Mouse (Mus musculus) brown adipose tissue, adult 24 weeks (tissue): ENCODE data around the gene Slc1a4. TPM values are rescaled to one million over a fixed set of nuclear protein-coding genes. Genes with fewer than 3 reads are reported as not detected.

Experiments
- H3K27ac ChIP-seq: fragments of 200-500 bp; replicated peaks from 2 replicates; pipeline ENCODE4 v1.5.1; 2012; ENCODE audit warnings: low read depth, mild to moderate bottlenecking, low read length
- H3K4me1 ChIP-seq: fragments of 200-500 bp; 2 replicates; pipeline ENCODE4 v1.6.1; 2012; ENCODE audit warnings: low read length, mixed read lengths; ENCODE audit not compliant: control insufficient read depth, insufficient read depth, insufficient read length
- H3K4me3 ChIP-seq: fragments of 200-500 bp; 2 replicates; pipeline ENCODE4 v1.5.1; 2012; ENCODE audit warnings: low read depth, mild to moderate bottlenecking, low read length, moderate library complexity; ENCODE audit not compliant: insufficient read depth
- polyA plus RNA-seq: library from polyadenylated mRNA; stranded (reverse); fragments of >200 nt; gene quantifications from 2 replicates; pipeline ENCODE4 v1.2.4, GENCODE M21; 2012; ENCODE audit not compliant: missing spikeins, insufficient read depth, insufficient read length

The Slc1a4 gene
- polyA plus RNA-seq, 1 experiment, result 0.63 TPM

DNA sequence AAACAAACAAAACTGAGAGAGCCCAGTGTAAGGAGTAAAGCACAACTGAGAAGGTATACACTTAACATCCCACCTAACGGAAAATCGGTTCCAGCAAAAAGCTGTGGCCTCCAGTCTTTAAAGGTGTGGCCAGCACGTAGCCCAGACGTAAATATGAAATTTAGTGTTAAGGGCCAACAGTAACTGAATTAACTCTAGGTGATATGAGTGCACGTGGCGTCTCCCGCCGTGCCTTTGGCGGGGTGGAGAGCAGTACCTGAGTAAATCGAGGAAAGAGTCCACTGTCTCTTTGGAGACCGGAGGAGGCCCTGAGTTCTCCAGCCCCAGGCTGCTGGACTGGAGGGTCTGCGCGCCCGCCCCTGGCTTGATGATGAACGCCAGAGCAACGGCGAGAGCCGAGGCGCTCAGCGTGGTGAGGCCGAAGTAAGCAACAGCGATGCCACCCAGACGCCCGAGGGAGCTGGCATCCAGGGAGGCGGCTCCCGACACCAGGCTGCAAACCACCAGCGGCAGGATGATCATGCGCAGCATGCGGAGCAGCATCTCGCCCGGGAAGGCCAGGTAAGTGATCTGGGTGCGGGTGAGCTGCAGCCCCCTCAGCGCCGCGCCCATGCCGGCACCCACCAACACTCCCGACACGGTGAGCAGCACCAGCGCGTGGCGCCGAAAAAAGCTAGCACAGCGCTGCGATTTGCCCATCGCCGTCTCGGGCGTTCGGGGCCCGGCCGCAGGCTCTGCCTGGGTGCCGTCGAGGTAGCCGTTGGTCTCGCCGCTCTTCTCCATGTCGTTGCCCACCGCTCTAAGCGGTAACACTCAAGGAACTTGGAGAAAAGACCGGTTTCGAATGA, 599 bp downstream of the Slc1a4 start:
- Histone ChIP-seq H3K27ac (no peak overlapping the region), H3K4me3 (peak overlapping the region; percentile 57)

DNA sequence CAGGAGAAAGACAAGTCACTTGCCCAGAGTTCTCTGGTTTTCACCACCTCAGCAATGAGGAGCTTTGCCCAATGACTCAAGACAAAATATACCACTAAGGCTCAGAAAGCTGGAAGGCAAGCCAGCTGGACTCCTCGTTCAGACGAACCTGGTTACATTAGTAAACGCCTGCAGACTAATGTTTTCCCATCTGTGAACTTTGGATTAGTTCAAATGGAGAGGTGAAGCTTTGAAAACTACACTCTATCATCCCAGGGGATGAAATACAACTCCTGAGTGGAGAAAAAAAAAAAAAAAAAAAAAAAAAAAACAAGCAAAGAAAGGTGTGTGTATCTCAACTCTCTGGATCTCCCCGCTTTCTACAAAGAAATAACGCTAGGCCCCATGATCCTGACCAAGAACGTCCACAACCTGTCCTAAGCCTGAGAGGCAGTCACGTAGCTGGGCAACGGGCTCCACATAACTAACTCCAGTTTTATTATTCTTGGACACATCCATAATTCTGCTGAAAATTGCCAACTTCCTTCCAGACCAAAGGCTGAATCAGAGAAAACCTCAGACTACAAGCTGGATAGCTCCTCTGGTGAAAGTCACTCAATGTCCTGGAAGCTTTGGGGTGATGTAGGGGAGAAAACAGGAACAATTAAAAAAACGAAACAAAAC, 1.4 kb downstream of the Slc1a4 start:
- no peak overlapping the region for H3K4me3 ChIP-seq
- 0 out of 2 replicates have a peak, but pooled peaks cover 3% of the 10 kb centered on the region for H3K4me1 ChIP-seq

More for the DNA sequence above, 599 bp downstream of the Slc1a4 start:
- 0 out of 2 replicates have a peak, but pooled peaks cover 3% of the 10 kb centered on the region for H3K4me1 ChIP-seq

DNA sequence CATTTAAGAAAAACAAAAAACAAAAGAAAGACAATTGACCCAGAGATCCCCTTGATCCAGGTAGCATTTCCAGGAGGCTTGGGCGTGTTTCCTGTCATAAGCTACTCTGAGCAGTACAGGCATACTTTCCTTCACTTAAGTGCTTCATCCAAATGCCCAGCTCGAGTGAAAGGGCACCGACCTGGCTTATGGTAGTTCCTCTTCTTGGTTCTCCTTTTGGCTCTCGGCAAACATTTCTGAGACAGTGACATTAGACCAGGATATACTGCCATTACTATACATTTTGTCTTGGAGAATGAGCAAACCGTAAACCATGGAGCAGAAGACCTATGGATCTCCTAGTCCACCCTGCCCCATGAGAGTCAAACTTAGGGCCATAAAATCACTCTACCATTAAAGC, 2.8 kb downstream of the Slc1a4 start:
- no peak overlapping the region for H3K27ac ChIP-seq
- 0 out of 2 replicates have a peak, but pooled peaks cover 3% of the 10 kb centered on the region for H3K4me1 ChIP-seq
- H3K4me3 ChIP-seq, result no peak overlapping the region

More for the DNA sequence above, 1.4 kb downstream of the Slc1a4 start:
- no peak overlapping the region for H3K27ac ChIP-seq

DNA sequence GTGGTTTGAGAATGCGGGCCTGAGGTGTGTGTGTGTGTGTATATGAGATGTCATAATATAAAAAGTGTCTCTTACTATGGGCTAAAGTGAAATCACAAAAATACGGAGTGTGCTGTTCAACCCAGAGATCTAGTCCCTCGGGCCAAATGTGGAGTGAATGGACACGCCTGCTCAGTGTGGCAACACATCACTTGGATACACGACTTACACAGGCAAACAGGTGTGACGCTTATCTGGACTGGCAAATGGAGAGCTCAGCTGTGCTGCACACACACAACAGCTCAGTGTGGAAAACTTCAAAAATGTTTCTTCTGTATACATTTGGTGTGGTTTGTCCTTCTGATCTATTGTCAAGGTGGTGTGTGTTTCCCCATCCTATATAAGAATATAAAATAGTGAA, 3.7 kb downstream of the Slc1a4 start:
- Histone ChIP-seq H3K27ac (no peak overlapping the region), H3K4me1 (0 out of 2 replicates have a peak, but pooled peaks cover 3% of the 10 kb centered on the region), H3K4me3 (no peak overlapping the region)

DNA sequence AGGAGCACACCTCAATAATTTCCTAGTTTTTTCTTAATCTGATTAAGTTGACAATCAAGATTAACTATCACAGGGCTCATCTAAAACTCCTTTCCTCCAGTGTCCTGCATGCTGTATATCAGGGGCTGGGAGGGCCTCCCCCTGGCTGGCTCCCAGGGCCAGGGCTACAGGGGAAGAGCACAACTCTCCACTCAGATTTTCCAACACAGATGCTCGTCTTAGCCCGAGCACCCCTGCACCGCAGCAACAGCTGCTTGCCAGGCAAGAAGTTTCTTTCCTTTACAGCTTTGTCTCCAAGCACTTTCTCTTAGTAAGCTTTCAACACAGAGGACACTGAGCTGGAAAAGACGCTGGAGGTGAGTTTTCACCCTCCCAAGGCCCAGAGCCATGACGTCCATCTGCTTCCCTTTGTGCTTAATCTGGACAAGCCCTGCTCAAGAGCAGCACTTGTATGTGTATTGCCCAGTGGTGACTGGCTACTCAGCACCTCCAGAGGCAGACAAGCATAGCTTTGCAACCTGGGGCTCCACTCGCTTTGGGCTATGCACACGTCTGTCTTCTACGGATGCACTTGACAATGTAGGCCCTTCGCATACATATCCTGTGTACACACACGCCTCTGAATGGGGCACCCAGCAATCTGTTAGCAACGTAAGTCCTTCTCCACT, 6.1 kb downstream of the Slc1a4 start:
- Histone ChIP-seq H3K4me1 (no peaks in the 10 kb centered on the region), H3K27ac (no peak overlapping the region), H3K4me3 (no peak overlapping the region)

DNA sequence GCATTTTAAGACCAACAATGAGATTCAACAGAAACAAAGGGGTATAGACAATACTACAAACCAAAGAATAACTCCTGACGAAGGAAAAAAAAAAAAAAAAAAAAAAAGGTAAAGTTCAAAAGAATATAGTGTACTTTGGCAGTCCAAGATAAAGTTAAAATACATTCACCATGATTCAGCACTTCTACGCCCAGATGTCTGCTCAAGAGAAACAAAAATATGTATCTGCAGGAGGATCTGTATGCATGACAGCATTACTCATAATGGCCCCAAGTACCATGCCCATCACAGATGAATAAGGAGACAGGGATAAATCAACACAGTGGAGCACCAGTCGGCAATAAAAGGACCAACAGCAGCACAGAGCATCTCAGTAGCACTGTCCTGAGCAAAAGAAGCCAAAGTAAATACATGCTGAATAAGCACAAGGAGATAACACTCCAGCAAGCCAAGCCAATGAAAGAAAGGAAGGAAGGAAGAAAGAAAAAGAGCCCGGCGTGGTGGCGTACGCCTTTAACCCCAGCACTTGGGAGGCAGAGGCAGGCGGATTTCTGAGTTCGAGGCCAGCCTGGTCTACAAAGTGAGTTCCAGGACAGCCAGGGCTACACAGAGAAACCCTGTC, 7.3 kb downstream of the Slc1a4 start:
- Histone ChIP-seq H3K4me1 (no peaks in the 10 kb centered on the region), H3K27ac (no peak overlapping the region), H3K4me3 (no peak overlapping the region)

DNA sequence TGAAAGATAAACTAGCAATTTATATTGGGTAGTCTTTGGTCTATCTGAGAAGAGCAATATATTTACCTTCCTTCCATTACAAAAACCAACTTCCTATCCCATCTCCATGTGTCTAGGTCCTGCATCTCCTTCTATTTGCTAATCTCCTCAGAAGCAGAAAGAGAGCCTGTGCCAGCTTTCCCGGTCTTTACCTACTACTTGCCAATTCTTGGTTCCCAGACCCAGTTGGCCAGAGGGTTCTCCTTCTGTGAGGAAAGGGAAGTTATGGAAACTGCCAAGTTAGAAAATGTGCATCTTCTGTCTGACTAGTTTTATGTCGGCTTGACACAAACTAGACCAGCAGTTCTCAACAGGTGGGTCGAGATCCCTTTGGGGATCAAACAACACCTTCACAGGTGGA, 8.5 kb downstream of the Slc1a4 start:
- no peaks in the 10 kb centered on the region for H3K4me1 ChIP-seq
- no peak overlapping the region for H3K27ac ChIP-seq
- H3K4me3 ChIP-seq, result no peak overlapping the region

DNA sequence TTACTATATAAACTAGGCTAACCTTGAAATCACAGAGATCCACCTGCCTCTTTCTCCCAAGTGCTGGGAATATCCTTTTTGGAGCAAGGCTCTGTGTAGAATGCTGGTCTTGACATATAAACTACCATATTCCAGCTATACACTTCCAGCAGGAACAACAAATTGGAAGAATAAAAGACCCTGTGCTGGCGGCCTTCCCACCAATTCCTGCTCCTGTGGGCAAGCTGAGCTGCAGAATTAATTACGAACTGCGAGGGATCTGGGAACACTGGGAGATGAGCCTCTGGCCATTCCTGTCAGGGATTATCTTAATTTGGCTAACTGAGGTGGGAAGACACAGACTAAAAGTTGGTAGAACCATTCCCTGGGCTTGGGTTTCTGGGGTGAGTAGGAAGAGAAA, 10.1 kb downstream of the Slc1a4 start:
- Histone ChIP-seq H3K4me1 (no peaks in the 10 kb centered on the region), H3K27ac (no peak overlapping the region), H3K4me3 (no peak overlapping the region)

DNA sequence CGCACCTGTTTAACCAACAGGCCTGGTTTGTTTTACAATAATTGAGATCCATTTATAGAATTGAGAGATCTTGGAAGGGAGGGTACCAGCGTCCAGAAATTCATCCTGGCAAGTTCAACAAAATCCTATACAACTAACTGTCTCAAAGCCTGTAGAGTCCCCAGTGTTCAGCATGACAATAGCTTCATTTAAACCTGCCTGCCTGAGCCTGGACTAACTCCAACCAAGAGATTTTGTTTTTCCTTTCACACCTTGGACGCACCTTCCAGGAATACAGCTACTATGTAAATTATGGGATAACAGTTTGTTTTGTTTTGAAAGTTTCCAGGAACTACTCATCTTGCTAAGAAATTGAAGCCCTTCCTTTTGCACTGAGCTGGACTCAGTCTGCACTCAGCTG, 11.9 kb downstream of the Slc1a4 start:
- no peaks in the 10 kb centered on the region for H3K4me1 ChIP-seq

DNA sequence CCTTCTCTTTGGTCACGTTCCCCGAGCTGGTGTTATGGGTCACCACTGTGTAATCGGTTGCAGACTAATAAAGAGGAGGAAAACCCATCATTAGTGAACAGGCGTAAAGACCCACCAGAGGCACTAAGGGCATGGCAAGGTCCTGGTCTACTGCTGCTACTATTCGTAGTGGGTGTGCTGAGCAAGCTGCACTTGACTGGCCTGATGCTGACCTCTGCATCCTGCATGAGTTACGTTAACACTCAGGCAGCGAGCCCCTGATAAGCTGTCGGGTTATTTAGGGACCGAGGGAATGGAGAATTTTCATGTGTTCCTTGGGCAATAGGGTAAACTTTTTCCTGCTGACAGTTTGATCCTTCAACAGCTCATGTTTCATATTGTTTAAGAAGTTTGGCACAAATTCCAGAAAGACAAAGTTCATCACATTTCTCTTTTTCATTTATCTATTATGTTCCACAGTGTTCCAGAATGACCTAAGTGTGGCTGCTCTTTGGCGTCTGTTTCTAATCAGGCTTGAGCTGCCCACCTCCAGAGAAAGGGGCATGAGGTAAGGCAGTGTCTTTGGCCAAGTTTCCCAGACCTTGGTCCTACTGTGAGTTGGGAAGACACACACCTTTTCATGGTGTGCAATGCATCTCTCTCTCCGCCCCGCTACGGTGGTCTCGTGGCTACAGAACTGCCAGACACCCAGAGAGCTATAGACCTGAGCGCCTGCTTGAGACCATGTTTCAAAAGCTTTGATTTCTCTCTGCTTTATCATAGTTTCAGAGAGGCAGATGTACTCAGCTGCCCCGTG, 13.7 kb downstream of the Slc1a4 start:
- no peak overlapping the region for H3K27ac ChIP-seq
- no peaks in the 10 kb centered on the region for H3K4me1 ChIP-seq
- no peak overlapping the region for H3K4me3 ChIP-seq

More for the DNA sequence above, 11.9 kb downstream of the Slc1a4 start:
- H3K4me3 ChIP-seq, result no peak overlapping the region
- no peak overlapping the region for H3K27ac ChIP-seq

DNA sequence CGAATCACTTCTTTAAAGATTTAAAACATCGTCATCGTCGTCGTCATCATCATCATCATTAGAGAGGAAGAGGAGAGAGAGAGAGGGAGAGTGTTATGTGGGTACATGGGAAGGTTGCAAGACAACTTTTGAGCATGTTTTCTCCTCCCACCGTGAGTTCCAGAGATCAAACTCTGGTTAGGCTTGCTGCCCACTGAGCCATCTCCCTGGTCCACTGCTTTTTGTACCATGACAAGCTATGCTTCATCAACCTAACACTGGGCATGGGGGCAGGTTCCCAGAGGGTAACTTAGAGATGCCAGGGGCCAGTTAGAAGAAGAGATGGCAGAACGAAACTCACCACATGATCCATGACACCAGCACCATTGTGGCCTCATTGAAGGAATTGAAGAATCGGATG, 18.9 kb downstream of the Slc1a4 start:
- H3K27ac ChIP-seq, result no peak overlapping the region
- no peaks in the 10 kb centered on the region for H3K4me1 ChIP-seq

DNA sequence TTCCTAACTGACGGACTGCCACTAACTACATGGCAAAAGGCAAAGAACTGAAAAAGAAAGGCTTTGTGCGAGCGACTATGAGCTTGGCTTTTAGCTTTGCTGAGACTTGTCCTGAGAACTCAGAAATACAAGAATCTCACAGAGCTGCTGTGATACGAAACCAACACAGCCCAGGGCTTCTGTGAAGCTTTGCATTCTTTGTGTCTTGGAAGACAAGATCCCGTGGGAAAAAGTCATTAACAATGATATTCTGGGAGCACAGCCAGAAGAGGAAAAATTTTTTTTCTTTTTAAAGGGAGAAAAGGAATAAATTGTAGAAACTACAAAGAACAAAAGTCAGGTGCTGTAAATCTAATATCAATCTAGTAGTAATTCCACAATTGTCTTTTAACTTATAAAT, 23.5 kb downstream of the Slc1a4 start:
- Histone ChIP-seq H3K4me1 (no peaks in the 10 kb centered on the region), H3K4me3 (no peak overlapping the region), H3K27ac (no peak overlapping the region)

More for the DNA sequence above, 18.9 kb downstream of the Slc1a4 start:
- H3K4me3 ChIP-seq, result no peak overlapping the region

DNA sequence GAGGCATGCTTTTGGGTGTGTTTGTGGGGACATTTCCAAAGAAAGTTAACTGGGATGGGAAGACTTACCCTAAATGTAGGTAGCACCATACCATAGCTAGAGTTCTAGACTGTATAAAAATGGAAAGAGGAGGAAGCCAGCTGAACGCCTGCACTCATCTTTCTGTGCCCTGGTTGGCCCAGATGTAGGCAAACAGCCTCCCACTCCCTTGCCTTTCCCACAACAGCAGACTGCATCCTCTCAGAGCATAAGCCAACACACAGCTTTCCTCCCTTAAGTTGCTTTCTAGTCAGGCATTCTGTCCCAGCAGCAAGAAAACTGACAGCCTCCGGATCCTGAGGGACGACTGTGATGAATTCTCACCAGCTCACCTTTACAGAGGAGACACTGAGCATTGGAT, 25.1 kb downstream of the Slc1a4 start:
- H3K27ac ChIP-seq, result no peak overlapping the region
- no peaks in the 10 kb centered on the region for H3K4me1 ChIP-seq
- no peak overlapping the region for H3K4me3 ChIP-seq

DNA sequence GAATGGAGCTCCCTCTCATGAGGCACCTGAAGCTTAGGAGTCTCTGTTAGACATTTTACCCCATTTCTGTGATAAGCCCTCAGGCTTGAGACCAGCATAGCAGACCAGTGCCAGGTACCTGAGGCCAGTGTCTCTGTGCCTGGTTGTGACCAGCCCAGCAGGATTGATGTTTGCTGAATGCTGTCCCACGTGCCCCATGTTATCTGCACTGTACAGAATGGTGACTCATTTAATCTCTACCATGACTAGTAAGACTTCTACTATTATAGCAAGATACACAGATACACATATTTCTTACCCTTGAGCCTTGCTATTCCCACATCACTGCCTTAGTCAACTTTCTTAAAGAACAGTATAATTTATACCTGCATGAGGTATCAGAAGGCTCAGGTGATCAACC, 26.9 kb downstream of the Slc1a4 start:
- Histone ChIP-seq H3K27ac (no peak overlapping the region), H3K4me3 (no peak overlapping the region), H3K4me1 (no peaks in the 10 kb centered on the region)
